Mouse (Mus musculus) forebrain, embryonic 12.5 days (tissue): ENCODE results near the gene Chil3. TPM values are rescaled to one million over a fixed set of nuclear protein-coding genes. Genes with fewer than 3 reads are reported as not detected.
A peak's percentile ranks its signal among the peaks of the same experiment; 100 is the strongest.

ENCODE experiments used
- ATAC-seq: fragments of 200-750 bp; cut with Nextera tagmentation; 2 replicates; pipeline ENCODE4 v1.8.0; 2017; ENCODE audit warnings: moderate TSS enrichment; ENCODE audit not compliant: low FRiP score
- H3K27ac ChIP-seq: fragments of 300-500 bp; sonication (generic); 2 replicates; pipeline ENCODE4 v1.5.1; 2016; ENCODE audit warnings: mild to moderate bottlenecking
- H3K27me3 ChIP-seq: fragments of 300-500 bp; sonication (generic); 2 replicates; pipeline ENCODE4 v1.6.1; 2016; ENCODE audit warnings: mild to moderate bottlenecking
- H3K36me3 ChIP-seq: fragments of 300-500 bp; sonication (generic); replicated peaks from 2 replicates; pipeline ENCODE4 v1.6.1; 2016; ENCODE audit warnings: mild to moderate bottlenecking
- H3K4me1 ChIP-seq: fragments of 300-500 bp; sonication (generic); 2 replicates; pipeline ENCODE4 v1.6.1; 2016
- H3K4me2 ChIP-seq: fragments of 300-500 bp; sonication (generic); 2 replicates; pipeline ENCODE4 v1.6.1; 2016; ENCODE audit warnings: mild to moderate bottlenecking, moderate library complexity
- H3K4me3 ChIP-seq: fragments of 300-500 bp; sonication (generic); replicated peaks from 2 replicates; pipeline ENCODE4 v1.5.1; 2016; ENCODE audit warnings: mild to moderate bottlenecking
- H3K9ac ChIP-seq: fragments of 300-500 bp; sonication (generic); 2 replicates; pipeline ENCODE4 v1.6.1; 2016; ENCODE audit warnings: mild to moderate bottlenecking
- H3K9me3 ChIP-seq: fragments of 300-500 bp; sonication (generic); 2 replicates; pipeline ENCODE4 v1.6.1; 2016
- WGBS: fragments of 180-500 bp; shearing (Covaris S2); methylation state at CpG from one replicate; pipeline ENCODE4 v1.1.7; 2016; 5-methylcytosine and 5-hydroxymethylcytosine counted together
- polyA plus RNA-seq: library from polyadenylated mRNA; unstranded; fragments of >200 nt; fragmentation: Nextera tagmentation; extraction: Ambion mirVana; gene quantifications from 2 replicates; pipeline ENCODE4 v1.2.1, GENCODE M21; 2016

Gene Chil3
- polyA plus RNA-seq, 1 experiment from 2014 or later, result not detected

DNA sequence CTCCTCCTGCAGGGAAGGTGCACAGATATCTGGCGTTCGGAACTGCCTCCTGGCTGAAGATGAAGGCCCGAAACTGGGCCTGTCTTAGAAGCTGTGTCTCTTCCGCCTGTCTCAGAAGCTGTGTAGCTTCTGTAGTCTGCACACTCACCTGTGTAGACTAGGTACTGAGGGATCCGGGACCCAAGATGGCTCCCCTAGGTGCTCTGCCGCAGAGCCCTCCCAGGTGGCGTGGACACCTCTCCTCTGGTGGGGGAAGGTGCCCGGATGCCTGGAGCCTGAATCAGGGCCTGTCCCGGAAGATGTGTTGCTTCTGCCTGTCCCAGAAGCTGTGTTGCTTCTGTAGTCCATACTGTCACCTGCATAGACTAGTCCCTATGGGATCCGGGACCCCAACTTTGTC, 23.3 kb downstream of the Chil3 start:
- peaks cover 6% of the 10 kb centered on the region; the same call in 1 of the 2 replicates for H3K9me3 ChIP-seq
- H3K4me1 ChIP-seq, result no peaks in the 10 kb centered on the region
- no peak overlapping the region for H3K4me3 ChIP-seq
- no peak for ATAC-seq
- no peak overlapping the region for H3K4me2 ChIP-seq
- no peaks in the 10 kb centered on the region for H3K27me3 ChIP-seq
- no peak overlapping the region for H3K27ac ChIP-seq
- no peak overlapping the region for H3K9ac ChIP-seq
- WGBS, result 95% methylated on average over 10 of the region's 10 CpGs
- H3K36me3 ChIP-seq, result no peaks in the 10 kb centered on the region

GRCm38 (mm10) chr3:106131690-106132089, 35.7 kb downstream of the Chil3 start:
- Histone ChIP-seq H3K9ac (no peak overlapping the region), H3K4me3 (no peak overlapping the region), H3K4me2 (no peak overlapping the region), H3K27me3 (no peaks in the 10 kb centered on the region), H3K27ac (no peak overlapping the region), H3K9me3 (no peaks in the 10 kb centered on the region), H3K36me3 (no peaks in the 10 kb centered on the region), H3K4me1 (no peaks in the 10 kb centered on the region)
- peak; percentile 45; the same call in 1 of the 2 replicates for ATAC-seq
- WGBS, result 82% methylated on average over 5 of the region's 5 CpGs

DNA sequence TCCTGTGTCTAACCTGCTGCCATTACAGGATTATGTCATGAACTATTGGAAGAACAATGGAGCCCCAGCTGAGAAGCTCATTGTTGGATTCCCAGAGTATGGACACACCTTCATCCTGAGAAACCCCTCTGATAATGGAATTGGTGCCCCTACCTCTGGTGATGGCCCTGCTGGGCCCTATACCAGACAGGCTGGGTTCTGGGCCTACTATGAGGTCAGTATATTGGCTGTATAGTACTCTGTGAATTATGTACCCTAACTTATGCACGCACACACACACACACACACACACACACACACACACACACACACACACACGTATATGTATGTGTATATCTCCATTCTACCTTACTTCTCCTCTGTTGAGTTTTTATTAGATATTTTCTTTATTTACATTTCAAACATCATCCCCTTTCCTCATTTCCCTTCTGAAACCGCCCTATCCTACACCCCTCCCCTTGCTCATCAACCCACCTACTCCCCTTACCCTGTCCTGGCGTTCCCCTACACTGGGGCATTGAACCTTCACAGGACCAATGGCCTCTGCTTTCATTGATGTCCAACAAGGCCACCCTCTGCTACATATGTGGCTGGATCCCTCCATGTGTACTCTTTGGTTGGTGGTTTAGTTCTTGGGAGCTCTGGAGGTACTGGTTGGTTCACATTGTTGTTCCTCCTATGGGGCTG, 38.4 kb downstream of the Chil3 start:
- Histone ChIP-seq H3K36me3 (no peaks in the 10 kb centered on the region), H3K4me2 (no peak overlapping the region), H3K27ac (no peak overlapping the region), H3K27me3 (no peaks in the 10 kb centered on the region), H3K9me3 (no peaks in the 10 kb centered on the region; the same call in 1 of the 2 replicates), H3K4me3 (no peak overlapping the region), H3K4me1 (no peaks in the 10 kb centered on the region), H3K9ac (no peak overlapping the region)
- WGBS, result 80% methylated on average over 4 of the region's 4 CpGs
- peak; percentile 45 for ATAC-seq

GRCm38 (mm10) chr3:106126999-106127398, 40.4 kb downstream of the Chil3 start:
- no peaks in the 10 kb centered on the region; the same call in 1 of the 2 replicates for H3K9me3 ChIP-seq
- H3K27ac ChIP-seq, result no peak overlapping the region
- H3K36me3 ChIP-seq, result no peaks in the 10 kb centered on the region
- no peaks in the 10 kb centered on the region for H3K27me3 ChIP-seq
- no peak overlapping the region for H3K4me2 ChIP-seq
- no peaks in the 10 kb centered on the region for H3K4me1 ChIP-seq
- H3K9ac ChIP-seq, result no peak overlapping the region
- no peak for ATAC-seq
- H3K4me3 ChIP-seq, result no peak overlapping the region

DNA sequence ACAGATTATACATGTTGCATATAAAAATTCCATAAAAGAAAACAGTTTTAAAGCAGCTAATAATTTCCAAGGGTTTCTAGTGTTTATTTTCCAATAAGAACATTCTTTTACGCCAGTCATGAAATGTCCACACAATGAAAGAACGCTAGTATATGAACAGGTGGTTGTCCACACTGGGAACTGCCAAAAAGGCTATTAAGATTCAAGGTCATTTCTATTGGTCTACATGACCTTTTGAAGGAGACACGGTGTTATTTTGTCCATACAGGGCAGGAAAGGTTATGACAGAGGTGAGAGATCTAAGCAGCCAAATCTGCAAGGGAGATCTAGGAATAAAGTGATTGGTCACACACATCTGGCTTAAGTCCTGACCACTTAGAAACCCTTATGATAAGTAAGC, 54.4 kb downstream of the Chil3 start, which contains the start of gene Chia1:
Gene Chia1 (plus strand): TSS at position 301 of the 400 bp plus-strand sequence.
- Histone ChIP-seq H3K36me3 (no peaks in the 10 kb centered on the region), H3K27me3 (no peaks in the 10 kb centered on the region), H3K9me3 (no peaks in the 10 kb centered on the region), H3K9ac (no peak within 1 kb of the TSS), H3K27ac (no peak within 1 kb of the TSS), H3K4me3 (no peak within 1 kb of the TSS), H3K4me2 (no peak within 1 kb of the TSS), H3K4me1 (no peaks in the 10 kb centered on the region)
- no peak for ATAC-seq
- 81% methylated on average over 3 of the region's 3 CpGs for WGBS

Other genes with a start within 250 kb of the Chil3 start
- gene I830077J02Rik, start 234.9 kb downstream of the Chil3 start, polyA plus RNA-seq, result 0.14 and 0.45 TPM in 2 replicates
- 121 and 129 TPM in 2 replicates for gene Wdr77, start 208.2 kb downstream of the Chil3 start, polyA plus RNA-seq
- 455 and 468 TPM in 2 replicates for gene Atp5f1, start 207.5 kb downstream of the Chil3 start, polyA plus RNA-seq
- 3.8 and 4.8 TPM in 2 replicates for gene Ovgp1, start 193.9 kb downstream of the Chil3 start, polyA plus RNA-seq
- gene Pifo, start 152.9 kb downstream of the Chil3 start, polyA plus RNA-seq, result 0.91 and 3.1 TPM in 2 replicates
- not detected in 2 replicates for gene Chil5, start 134.8 kb downstream of the Chil3 start, polyA plus RNA-seq
- 0.36 TPM in 1 of 2 replicates, not detected in the other for gene Chia1, start 54.3 kb downstream of the Chil3 start, polyA plus RNA-seq
- not detected in 2 replicates for gene Chil4, start 51.9 kb upstream of the Chil3 start, polyA plus RNA-seq
- not detected in 2 replicates for gene Chil6, start 238.6 kb upstream of the Chil3 start, polyA plus RNA-seq